In the genomic region with DNA sequence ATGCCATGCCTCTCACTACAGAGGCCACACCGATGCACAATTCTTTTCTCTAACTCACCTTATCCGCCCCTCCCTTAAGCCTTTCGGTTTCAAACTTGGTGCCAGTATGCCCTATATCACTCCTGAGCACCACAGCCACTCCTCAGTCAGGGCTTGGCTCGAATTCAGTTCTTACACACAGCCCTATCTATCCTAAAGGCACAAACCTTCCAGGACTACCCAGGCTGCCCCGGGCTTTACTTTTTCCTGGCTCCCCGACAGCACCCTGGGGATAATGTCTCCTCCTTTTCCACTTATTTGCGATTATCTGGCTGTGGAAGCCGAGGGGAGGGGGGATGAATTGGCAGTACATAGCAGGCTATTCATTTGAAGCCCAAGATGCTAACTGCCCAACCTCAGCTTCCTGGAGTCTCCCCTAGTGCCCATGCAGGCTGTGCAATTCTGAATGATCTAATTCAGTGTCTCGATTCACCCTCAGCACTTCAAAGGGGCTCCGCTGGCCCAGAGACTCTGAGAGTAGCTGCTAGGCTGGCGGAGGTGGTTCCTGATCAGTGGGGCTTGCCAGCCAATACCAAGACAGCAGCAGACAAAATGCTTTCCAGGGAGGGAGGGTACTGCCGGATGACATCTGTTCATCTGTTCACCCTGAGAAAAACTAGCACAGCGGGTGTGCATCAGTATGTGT, we compare ENCODE assay signal across 8 mouse cellular contexts. TPM values are rescaled to one million over a fixed set of nuclear protein-coding genes. Genes with fewer than 3 reads are reported as not detected.
A peak's percentile ranks its signal among the peaks of the same experiment; 100 is the strongest.
DNase-seq lines count a peak whose midpoint lies in the region; ATAC-seq and TF ChIP-seq lines count a peak whose summit lies in the region.

No protein-coding gene starts in this region.

- H3K36me3 ChIP-seq in intestine, embryonic 14.5 days (ENCODE audit: control insufficient read depth, insufficient read depth, low read length): no peaks in the 10 kb centered on the region
- H3K36me3 ChIP-seq in intestine, embryonic 16.5 days (ENCODE audit: control insufficient read depth, insufficient read depth, low read length): no peaks in the 10 kb centered on the region
- no peaks in the 10 kb centered on the region for H3K36me3 ChIP-seq in embryonic facial prominence, embryonic 12.5 days
- no peaks in the 10 kb centered on the region for H3K36me3 ChIP-seq in hindbrain, postnatal 0 days (ENCODE audit: insufficient read depth, low read length)

- H3K4me2 ChIP-seq in intestine, embryonic 14.5 days (ENCODE audit: low read length): no peak overlapping the region
- no peak overlapping the region for H3K4me2 ChIP-seq in intestine, embryonic 16.5 days (ENCODE audit: low read depth, low read length)
- no peak overlapping the region; the same call in 1 of the 2 replicates for H3K4me2 ChIP-seq in embryonic facial prominence, embryonic 12.5 days (replicated peaks)
- peak overlapping the region; percentile 45 for H3K4me2 ChIP-seq in hindbrain, postnatal 0 days (ENCODE audit: low read depth, low read length)

- TF ChIP-seq CTCF in hindbrain, postnatal 0 days (IDR thresholded peaks at IDR 0.05; ENCODE audit: low read depth): no peak

- H3K4me3 ChIP-seq in intestine, embryonic 14.5 days (ENCODE audit: low read depth, low read length): no peak overlapping the region
- no peak overlapping the region for H3K4me3 ChIP-seq in intestine, embryonic 16.5 days (ENCODE audit: low read length)
- no peak overlapping the region for H3K4me3 ChIP-seq in embryonic facial prominence, embryonic 12.5 days
- H3K4me3 ChIP-seq in hindbrain, postnatal 0 days (ENCODE audit: low read length): no peak overlapping the region

- 43% methylated on average over 13 of the region's 13 CpGs for WGBS in intestine, embryonic 14.5 days
- 42% methylated on average over 13 of the region's 13 CpGs for WGBS in intestine, embryonic 16.5 days
- 31% methylated on average over 13 of the region's 13 CpGs for WGBS in embryonic facial prominence, embryonic 12.5 days
- WGBS in hindbrain, postnatal 0 days: 15% methylated on average over 13 of the region's 13 CpGs

- H3K27me3 ChIP-seq in intestine, embryonic 14.5 days (replicated peaks; ENCODE audit: control insufficient read depth, insufficient read depth, low read length): no peaks in the 10 kb centered on the region
- H3K27me3 ChIP-seq in intestine, embryonic 16.5 days (replicated peaks; ENCODE audit: control insufficient read depth, insufficient read depth, low read length): no peaks in the 10 kb centered on the region
- no peaks in the 10 kb centered on the region for H3K27me3 ChIP-seq in embryonic facial prominence, embryonic 12.5 days
- no peaks in the 10 kb centered on the region for H3K27me3 ChIP-seq in hindbrain, postnatal 0 days (ENCODE audit: insufficient read depth, low read length)

- no peak overlapping the region for H3K27ac ChIP-seq in intestine, embryonic 14.5 days (ENCODE audit: low read depth)
- H3K27ac ChIP-seq in intestine, embryonic 16.5 days (ENCODE audit: low read length): no peak overlapping the region
- 0 out of 2 replicates have a peak overlapping the region, but pooled peaks have one; percentile 1 for H3K27ac ChIP-seq in embryonic facial prominence, embryonic 12.5 days
- peak overlapping the region; percentile 76 for H3K27ac ChIP-seq in hindbrain, postnatal 0 days

- no peak for ATAC-seq in intestine, embryonic 14.5 days (replicated peaks; ENCODE audit: low FRiP score, low TSS enrichment, low read depth)
- ATAC-seq in intestine, embryonic 16.5 days: no peak
- no peak; the same call in 1 of the 2 replicates for ATAC-seq in embryonic facial prominence, embryonic 12.5 days (ENCODE audit: insufficient number of reproducible peaks, insufficient read depth, low FRiP score, low TSS enrichment)
- peak; percentile 90 for ATAC-seq in hindbrain, postnatal 0 days
- peak; percentile 85 for ATAC-seq in megakaryocyte-erythroid progenitor cell, adult 5-6 weeks (replicated peaks; ENCODE audit: low FRiP score, low TSS enrichment, poor library complexity, severe bottlenecking)

- DNase-seq in intestine, embryonic 14.5 days (ENCODE audit: low spot score): peak; percentile 49
- DNase-seq in hindbrain, postnatal 0 days (ENCODE audit: low spot score): peak; percentile 88
- peak; percentile 77 for DNase-seq in thymus, postnatal 0 days (ENCODE audit: low spot score)
- DNase-seq in kidney, postnatal 10 days: no peak
- no peak for DNase-seq in heart, adult 8-10 months (ENCODE audit: low spot score)

- no peaks in the 10 kb centered on the region for H3K9me3 ChIP-seq in intestine, embryonic 14.5 days (ENCODE audit: control insufficient read depth, low read length)
- H3K9me3 ChIP-seq in intestine, embryonic 16.5 days (ENCODE audit: control insufficient read depth, low read length): no peaks in the 10 kb centered on the region
- no peaks in the 10 kb centered on the region for H3K9me3 ChIP-seq in embryonic facial prominence, embryonic 12.5 days
- no peaks in the 10 kb centered on the region for H3K9me3 ChIP-seq in hindbrain, postnatal 0 days (ENCODE audit: low read length)

- H3K9ac ChIP-seq in intestine, embryonic 14.5 days (ENCODE audit: low read length): no peak overlapping the region
- H3K9ac ChIP-seq in intestine, embryonic 16.5 days (ENCODE audit: low read depth, low read length): no peak overlapping the region
- H3K9ac ChIP-seq in embryonic facial prominence, embryonic 12.5 days: 0 out of 2 replicates have a peak overlapping the region, but pooled peaks have one; percentile 15
- peak overlapping the region; percentile 10; the same call in 1 of the 2 replicates for H3K9ac ChIP-seq in hindbrain, postnatal 0 days (replicated peaks; ENCODE audit: low read length)

- peaks cover 12% of the 10 kb centered on the region for H3K4me1 ChIP-seq in intestine, embryonic 14.5 days (replicated peaks; ENCODE audit: control insufficient read depth, insufficient read depth, low read length)
- H3K4me1 ChIP-seq in intestine, embryonic 16.5 days (ENCODE audit: control insufficient read depth, insufficient read depth, low read length): peaks cover 11% of the 10 kb centered on the region; the same call in 1 of the 2 replicates
- peaks cover 12% of the 10 kb centered on the region for H3K4me1 ChIP-seq in embryonic facial prominence, embryonic 12.5 days
- H3K4me1 ChIP-seq in hindbrain, postnatal 0 days (ENCODE audit: insufficient read depth, low read length): peaks cover 12% of the 10 kb centered on the region

RNA-seq across cellular contexts. Expression of a gene that starts 5.0 kb away (rescaled TPM):
- polyA plus RNA-seq in intestine, embryonic 14.5 days (2014; fragmentation: Nextera tagmentation; extraction: Ambion mirVana): 271 and 273 TPM in 2 replicates
- 146 and 157 TPM in 2 replicates for polyA plus RNA-seq in intestine, embryonic 16.5 days (2015; fragmentation: Nextera tagmentation; extraction: Ambion mirVana)
- 342 and 361 TPM in 2 replicates for polyA plus RNA-seq in embryonic facial prominence, embryonic 12.5 days (2016; fragmentation: Nextera tagmentation; extraction: Ambion mirVana)
- total RNA-seq in hindbrain, postnatal 0 days (2014; rRNA removed): 52.8 and 61.0 TPM in 2 replicates
- 147 and 155 TPM in 2 replicates for polyA plus RNA-seq in hindbrain, postnatal 0 days (2015; fragmentation: Nextera tagmentation; extraction: Ambion mirVana)
- total RNA-seq in megakaryocyte-erythroid progenitor cell, adult 5-6 weeks (2014; fragmentation: Nextera tagmentation): 272 and 280 TPM in 2 replicates
- 322 and 402 TPM in 2 replicates for total RNA-seq in megakaryocyte-erythroid progenitor cell, adult 5-6 weeks (2017)
- polyA plus RNA-seq in thymus, postnatal 0 days (2015; fragmentation: Nextera tagmentation; extraction: Ambion mirVana): 276 TPM in 2 replicates
- total RNA-seq in heart, adult 8-10 months (2022): 10 to 100 TPM; 33.2 to 42.3 (median 37.9) TPM

RNA-seq across cellular contexts. Expression of a gene that starts 23.1 kb away (rescaled TPM):
- 167 and 175 TPM in 2 replicates for polyA plus RNA-seq in intestine, embryonic 14.5 days (2014; fragmentation: Nextera tagmentation; extraction: Ambion mirVana)
- polyA plus RNA-seq in intestine, embryonic 16.5 days (2015; fragmentation: Nextera tagmentation; extraction: Ambion mirVana): 165 and 171 TPM in 2 replicates
- 177 and 187 TPM in 2 replicates for polyA plus RNA-seq in embryonic facial prominence, embryonic 12.5 days (2016; fragmentation: Nextera tagmentation; extraction: Ambion mirVana)
- 54.9 and 55.0 TPM in 2 replicates for total RNA-seq in hindbrain, postnatal 0 days (2014; rRNA removed)
- polyA plus RNA-seq in hindbrain, postnatal 0 days (2015; fragmentation: Nextera tagmentation; extraction: Ambion mirVana): 81.7 and 90.4 TPM in 2 replicates
- total RNA-seq in megakaryocyte-erythroid progenitor cell, adult 5-6 weeks (2014; fragmentation: Nextera tagmentation): 105 and 128 TPM in 2 replicates
- total RNA-seq in megakaryocyte-erythroid progenitor cell, adult 5-6 weeks (2017): 145 and 204 TPM in 2 replicates
- 217 and 229 TPM in 2 replicates for polyA plus RNA-seq in thymus, postnatal 0 days (2015; fragmentation: Nextera tagmentation; extraction: Ambion mirVana)
- total RNA-seq in heart, adult 8-10 months (2022): 10 to 100 TPM; 51.2 to 75.7 (median 66.5) TPM

RNA-seq across cellular contexts. Expression of a gene that starts 44.6 kb away (rescaled TPM):
- 0.24 and 0.44 TPM in 2 replicates for polyA plus RNA-seq in intestine, embryonic 14.5 days (2014; fragmentation: Nextera tagmentation; extraction: Ambion mirVana)
- polyA plus RNA-seq in intestine, embryonic 16.5 days (2015; fragmentation: Nextera tagmentation; extraction: Ambion mirVana): 0.43 and 0.66 TPM in 2 replicates
- 0.19 and 0.38 TPM in 2 replicates for polyA plus RNA-seq in embryonic facial prominence, embryonic 12.5 days (2016; fragmentation: Nextera tagmentation; extraction: Ambion mirVana)
- 0.04 and 0.58 TPM in 2 replicates for total RNA-seq in hindbrain, postnatal 0 days (2014; rRNA removed)
- 0.04 and 0.06 TPM in 2 replicates for polyA plus RNA-seq in hindbrain, postnatal 0 days (2015; fragmentation: Nextera tagmentation; extraction: Ambion mirVana)
- 19.4 and 24.3 TPM in 2 replicates for total RNA-seq in megakaryocyte-erythroid progenitor cell, adult 5-6 weeks (2014; fragmentation: Nextera tagmentation)
- total RNA-seq in megakaryocyte-erythroid progenitor cell, adult 5-6 weeks (2017): 19.4 and 20.1 TPM in 2 replicates
- polyA plus RNA-seq in thymus, postnatal 0 days (2015; fragmentation: Nextera tagmentation; extraction: Ambion mirVana): 5.5 and 5.8 TPM in 2 replicates
- under 1 TPM; 0.22 to 0.57 (median 0.36) TPM for total RNA-seq in heart, adult 8-10 months (2022)

Comparison
In these comparisons a context has a peak if more than half of its experiments do, and no peak if none do; other contexts are left out.
1. ATAC-seq: peak in hindbrain, postnatal 0 days (single experiment) and megakaryocyte-erythroid progenitor cell, adult 5-6 weeks (single experiment); none in intestine, embryonic 14.5 days (single experiment), intestine, embryonic 16.5 days (single experiment) and embryonic facial prominence, embryonic 12.5 days (single experiment).
2. DNase-seq: peak in intestine, embryonic 14.5 days (single experiment), hindbrain, postnatal 0 days (single experiment) and thymus, postnatal 0 days (single experiment); none in kidney, postnatal 10 days (single experiment) and heart, adult 8-10 months (single experiment).
3. H3K27ac ChIP-seq: peak in embryonic facial prominence, embryonic 12.5 days (single experiment) and hindbrain, postnatal 0 days (single experiment); none in intestine, embryonic 14.5 days (single experiment) and intestine, embryonic 16.5 days (single experiment).
4. H3K9ac ChIP-seq: peak in embryonic facial prominence, embryonic 12.5 days (single experiment) and hindbrain, postnatal 0 days (single experiment); none in intestine, embryonic 14.5 days (single experiment) and intestine, embryonic 16.5 days (single experiment).